Mouse (Mus musculus) monocyte, adult 2 months (primary cell): Measurements from ENCODE around the gene Tmem43.

Experiments
- DNase-seq, 2 experiments: peaks; one replicate each; pipeline ENCODE4 v3.0.0; 2022; ENCODE audit warnings: low spot score in 2 of 2, low read depth in 1 of 2

The Tmem43 gene

GRCm38 (mm10) chr6:91533359-91533758, 59.9 kb downstream of the Tmem43 start:
- DNase-seq, result no peak

GRCm38 (mm10) chr6:91533771-91534170, 60.3 kb downstream of the Tmem43 start:
- no peak for DNase-seq

- no peak for DNase-seq
Observed at GRCm38 (mm10) chr6:91534268-91534667, 60.8 kb downstream of the Tmem43 start.

GRCm38 (mm10) chr6:91535231-91535630, 61.7 kb downstream of the Tmem43 start:
- DNase-seq, result no peak

GRCm38 (mm10) chr6:91536047-91536765, 62.7 kb downstream of the Tmem43 start:
- no peak for DNase-seq
